21 mouse cellular contexts compared by ENCODE assay signal in genomic region chr9:35341386-35341785, GRCm38 (mm10).
DNase-seq lines count a peak whose midpoint lies in the region; ATAC-seq and TF ChIP-seq lines count a peak whose summit lies in the region.
"Had no signal": no experiment of that assay in that cellular context is flagged by ENCODE, and none has a peak within 500 bp of the region (broad histone marks: within the 10 kb centered on the region; RNA-seq: fewer than 3 reads in every experiment).

No protein-coding gene starts in this region.

- H3K4me3 ChIP-seq in hindbrain, embryonic 10.5 days: no peak overlapping the region
- no peak overlapping the region for H3K4me3 ChIP-seq in hindbrain, postnatal 0 days (ENCODE audit: low read length)
- no peak overlapping the region for H3K4me3 ChIP-seq in embryonic facial prominence, embryonic 14.5 days (ENCODE audit: low read depth, low read length)
- no peak overlapping the region for H3K4me3 ChIP-seq in limb, embryonic 15.5 days
- H3K4me3 ChIP-seq: neural tube, embryonic 12.5 days had no signal

- no peak for ATAC-seq in hindbrain, postnatal 0 days
- ATAC-seq in embryonic facial prominence, embryonic 14.5 days (ENCODE audit: low read depth): no peak
- no peak for ATAC-seq in limb, embryonic 15.5 days (ENCODE audit: insufficient number of reproducible peaks, low FRiP score, low TSS enrichment, low read depth)
- no peak for ATAC-seq in inflammation-experienced regulatory T-cells, adult 6 months
- ATAC-seq: activated CD4-positive, CD25-positive, alpha-beta regulatory T cell, adult 4 months; hindbrain, embryonic 16.5 days had no signal

- no peaks in the 10 kb centered on the region for H3K36me3 ChIP-seq in hindbrain, embryonic 10.5 days
- no peaks in the 10 kb centered on the region for H3K36me3 ChIP-seq in hindbrain, postnatal 0 days (ENCODE audit: insufficient read depth, low read length)
- H3K36me3 ChIP-seq in embryonic facial prominence, embryonic 14.5 days (ENCODE audit: control insufficient read depth, insufficient read depth, low read length): no peaks in the 10 kb centered on the region
- H3K36me3 ChIP-seq in limb, embryonic 15.5 days: no peaks in the 10 kb centered on the region
- H3K36me3 ChIP-seq: neural tube, embryonic 12.5 days had no signal

- peaks cover 53% of the 10 kb centered on the region for H3K4me1 ChIP-seq in hindbrain, embryonic 10.5 days (replicated peaks)
- H3K4me1 ChIP-seq in hindbrain, postnatal 0 days (ENCODE audit: insufficient read depth, low read length): peaks cover 6% of the 10 kb centered on the region; the same call in 1 of the 2 replicates
- peaks cover 71% of the 10 kb centered on the region for H3K4me1 ChIP-seq in embryonic facial prominence, embryonic 14.5 days (ENCODE audit: control insufficient read depth, insufficient read depth, low read length)
- H3K4me1 ChIP-seq in limb, embryonic 15.5 days: peaks cover 81% of the 10 kb centered on the region

- TF ChIP-seq CTCF in hindbrain, postnatal 0 days (IDR thresholded peaks at IDR 0.05; ENCODE audit: low read depth): no peak

- no peak overlapping the region for H3K9ac ChIP-seq in hindbrain, postnatal 0 days (replicated peaks; ENCODE audit: low read length)
- no peak overlapping the region for H3K9ac ChIP-seq in embryonic facial prominence, embryonic 14.5 days (ENCODE audit: low read depth, low read length)
- no peak overlapping the region for H3K9ac ChIP-seq in limb, embryonic 15.5 days
- H3K9ac ChIP-seq: forebrain, postnatal 0 days; liver, embryonic 14.5 days; neural tube, embryonic 12.5 days had no signal

- intact Hi-C loops in gastrocnemius, postnatal 36 days (cut with DNase I): no loop called here

- H3K27me3 ChIP-seq in hindbrain, embryonic 10.5 days (ENCODE audit: insufficient read depth, poor library complexity, severe bottlenecking): peaks cover 92% of the 10 kb centered on the region
- H3K27me3 ChIP-seq in hindbrain, postnatal 0 days (ENCODE audit: insufficient read depth, low read length): peaks cover 27% of the 10 kb centered on the region
- no peaks in the 10 kb centered on the region for H3K27me3 ChIP-seq in embryonic facial prominence, embryonic 14.5 days (replicated peaks; ENCODE audit: control insufficient read depth, insufficient read depth, low read length)
- no peaks in the 10 kb centered on the region for H3K27me3 ChIP-seq in limb, embryonic 15.5 days
- H3K27me3 ChIP-seq: Patski had no signal

- H3K9me3 ChIP-seq in hindbrain, embryonic 10.5 days: no peaks in the 10 kb centered on the region
- no peaks in the 10 kb centered on the region for H3K9me3 ChIP-seq in hindbrain, postnatal 0 days (ENCODE audit: low read length)
- H3K9me3 ChIP-seq in embryonic facial prominence, embryonic 14.5 days (ENCODE audit: control insufficient read depth, low read length): no peaks in the 10 kb centered on the region
- H3K9me3 ChIP-seq in limb, embryonic 15.5 days: no peaks in the 10 kb centered on the region
- H3K9me3 ChIP-seq: neural tube, embryonic 12.5 days had no signal

- H3K4me2 ChIP-seq in hindbrain, postnatal 0 days (ENCODE audit: low read depth, low read length): no peak overlapping the region
- H3K4me2 ChIP-seq in embryonic facial prominence, embryonic 14.5 days (ENCODE audit: low read depth, low read length): no peak overlapping the region
- no peak overlapping the region for H3K4me2 ChIP-seq in limb, embryonic 15.5 days

- WGBS in hindbrain, embryonic 10.5 days: 84% methylated on average over 5 of the region's 5 CpGs
- WGBS in hindbrain, postnatal 0 days: 80% methylated on average over 5 of the region's 5 CpGs
- WGBS in embryonic facial prominence, embryonic 14.5 days: 67% methylated on average over 5 of the region's 5 CpGs
- WGBS in limb, embryonic 15.5 days: 72% methylated on average over 5 of the region's 5 CpGs

- H3K27ac ChIP-seq in hindbrain, embryonic 10.5 days: peak overlapping the region; percentile 60
- H3K27ac ChIP-seq in hindbrain, postnatal 0 days: no peak overlapping the region
- H3K27ac ChIP-seq in embryonic facial prominence, embryonic 14.5 days (replicated peaks; ENCODE audit: low read depth, low read length): peak overlapping the region; percentile 79
- peak overlapping the region; percentile 91 for H3K27ac ChIP-seq in limb, embryonic 15.5 days
- H3K27ac ChIP-seq: liver, embryonic 14.5 days; neural tube, embryonic 12.5 days had no signal

- peak; percentile 4 for DNase-seq in gastrocnemius, postnatal 25 days
- DNase-seq in gastrocnemius, postnatal 36 days: no peak
- DNase-seq in hindbrain, embryonic 10.5 days (ENCODE audit: low spot score): no peak
- DNase-seq in hindbrain, postnatal 0 days (ENCODE audit: low spot score): no peak
- no peak for DNase-seq in embryonic facial prominence, embryonic 14.5 days (ENCODE audit: low spot score)
- no peak for DNase-seq in B cell, adult 2 months
- DNase-seq: cerebellum, adult 9-10 months; heart, postnatal 36 days; kidney, adult 2 months; kidney, postnatal 25 days; layer of hippocampus, adult 9-11 months; spleen, adult 18-20 months; thymus, postnatal 14 days had no signal
